Mouse (Mus musculus): ENCODE data around the gene Egfr. TPM values are rescaled to one million over a fixed set of nuclear protein-coding genes. Genes with fewer than 3 reads are reported as not detected.
A peak's percentile ranks its signal among the peaks of the same experiment; 100 is the strongest.

Gene Egfr
- total RNA-seq, 2 experiments from 2014 or later, result 14.3 to 15.4 TPM

DNA sequence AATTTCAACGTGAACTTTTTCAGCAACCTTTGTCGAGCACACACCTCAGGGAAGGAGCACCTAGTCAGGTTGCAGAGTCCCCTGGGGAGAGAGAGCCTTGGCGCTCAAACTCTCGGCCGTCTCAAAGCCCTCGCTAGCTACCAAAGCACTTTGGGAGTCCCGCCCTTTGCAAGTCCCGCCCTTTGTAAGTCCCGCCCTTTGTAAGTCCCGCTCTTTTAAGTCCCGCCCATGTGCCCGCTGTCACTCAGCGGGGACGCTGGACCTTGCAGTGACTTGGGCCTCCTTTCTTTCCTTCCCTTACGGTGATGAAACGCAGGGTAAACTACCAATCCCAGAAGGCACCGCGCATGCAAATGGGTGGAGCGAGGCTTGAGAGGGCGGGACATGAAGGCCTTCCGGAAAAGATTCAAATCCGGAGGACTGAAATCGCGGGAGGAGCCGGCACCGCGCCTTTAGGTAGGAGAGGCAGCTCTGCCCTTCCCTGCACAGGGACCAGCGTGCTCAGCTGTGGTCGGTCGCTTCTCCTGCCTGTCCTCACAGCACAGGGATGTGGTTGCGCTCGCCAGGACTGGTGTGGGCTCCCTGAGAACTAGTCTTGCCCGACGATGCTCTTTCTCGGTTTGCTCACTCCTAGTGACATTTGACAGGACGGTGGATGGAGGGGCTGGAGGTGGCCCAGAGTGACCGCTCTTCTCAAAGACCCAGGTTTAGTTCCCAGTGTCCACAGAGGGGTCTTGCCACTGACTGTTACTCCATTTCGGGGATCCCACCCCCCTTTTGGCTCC is 199.2 kb downstream of the Egfr start, which contains the start of gene Fbxo48:
Gene Fbxo48, plus strand, starts transcription at position 400 of the 785 bp plus-strand sequence.
- no peak; the same call in 1 of the 2 replicates for TF ChIP-seq CTCF (IDR thresholded peaks at IDR 0.05)
- H3K27ac ChIP-seq, result no peak within 1 kb of the TSS
- H3K4me3 ChIP-seq, result peak within 1 kb of the TSS; percentile 71
- DNase-seq (ENCODE audit: extremely low spot score in 1 of 2, low spot score in 2 of 2), result peak; percentile 89 to 92
- intact Hi-C loops (cut with DNase I), result loop anchor here (5.0 kb wide), 1 partner anchor 211 kb away; no protein-coding TSS in a partner anchor

DNA sequence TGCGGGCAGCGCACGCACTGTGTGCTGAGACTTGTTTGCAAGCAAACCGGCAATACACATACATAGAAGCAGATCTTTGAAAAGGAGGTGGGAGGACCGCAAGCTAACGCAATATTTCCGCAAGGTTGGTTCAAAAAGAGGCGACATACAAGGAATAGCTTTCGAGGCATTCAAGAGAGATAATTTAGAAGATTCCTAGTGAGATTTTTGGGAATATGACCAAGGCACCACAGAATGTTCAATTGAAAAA is 199.7 kb downstream of the Egfr start:
- TF ChIP-seq CTCF (IDR thresholded peaks at IDR 0.05), result no peak
- peak overlapping the region; percentile 71 for H3K4me3 ChIP-seq
- intact Hi-C loops (cut with DNase I), result loop anchor here (5.0 kb wide), 1 partner anchor 211 kb away; no protein-coding TSS in a partner anchor
- DNase-seq (ENCODE audit: extremely low spot score in 1 of 2, low spot score in 2 of 2), result no peak
- no peak overlapping the region for H3K27ac ChIP-seq

GRCm38 (mm10) chr11:16956115-16956862 is 204.3 kb downstream of the Egfr start:
- intact Hi-C loops (cut with DNase I), result no loop called here
- no peak overlapping the region for H3K27ac ChIP-seq
- TF ChIP-seq CTCF (IDR thresholded peaks at IDR 0.05), result no peak
- no peak for DNase-seq (ENCODE audit: extremely low spot score in 1 of 2, low spot score in 2 of 2)
- H3K4me3 ChIP-seq, result no peak overlapping the region

GRCm38 (mm10) chr11:16957030-16957429 is 205.0 kb downstream of the Egfr start:
- H3K27ac ChIP-seq, result no peak overlapping the region
- DNase-seq (ENCODE audit: extremely low spot score in 1 of 2, low spot score in 2 of 2), result no peak
- intact Hi-C loops (cut with DNase I), result no loop called here
- TF ChIP-seq CTCF (IDR thresholded peaks at IDR 0.05), result no peak
- no peak overlapping the region for H3K4me3 ChIP-seq

DNA sequence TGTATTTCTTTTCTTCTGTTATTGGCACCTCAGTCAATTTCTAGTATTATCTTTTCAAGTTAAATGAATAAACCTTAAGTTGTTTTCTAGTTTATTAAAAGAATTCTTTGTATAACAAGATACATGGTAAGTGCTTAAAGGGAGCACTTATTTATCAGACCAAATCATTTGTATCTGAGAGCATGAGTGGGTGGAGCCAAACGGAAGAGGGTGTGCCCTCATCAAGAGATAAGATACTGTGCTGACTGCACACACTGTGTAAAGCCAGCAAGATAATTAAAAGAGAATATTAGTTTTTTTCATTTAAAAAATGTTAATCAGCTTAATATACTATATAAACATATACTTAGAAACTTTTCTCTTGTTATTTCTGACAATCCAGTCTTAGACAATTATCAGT is 206.5 kb downstream of the Egfr start:
- no peak overlapping the region for H3K4me3 ChIP-seq
- no peak overlapping the region for H3K27ac ChIP-seq
- DNase-seq (ENCODE audit: extremely low spot score in 1 of 2, low spot score in 2 of 2), result no peak
- intact Hi-C loops (cut with DNase I), result no loop called here
- no peak for TF ChIP-seq CTCF (IDR thresholded peaks at IDR 0.05)

Other genes starting within 250 kb of the Egfr start
- gene Sec61g, start 243.7 kb upstream of the Egfr start, total RNA-seq (2021), result 10 to 100 TPM in 1 of 2 experiments, 1 to 10 TPM in 1; 7.9 to 12.4 TPM
- gene Fbxo48, start 199.2 kb downstream of the Egfr start, total RNA-seq (2021), result 1 to 10 TPM; 1.3 to 2.5 TPM